Mouse (Mus musculus) myocyte (in vitro differentiated cells): ENCODE data around the gene Polr3k.

Source experiments
- CEBPB ChIP-seq: IDR thresholded peaks from 2 replicates; pipeline ENCODE4 v1.6.1; 2011; ENCODE audit warnings: mild to moderate bottlenecking, moderate library complexity; ENCODE audit not compliant: poor library complexity, insufficient read depth, severe bottlenecking
- E2F4 ChIP-seq: IDR thresholded peaks from one replicate; pipeline ENCODE4 v1.6.1; 2011; ENCODE audit warnings: mild to moderate bottlenecking, control low read depth, moderate library complexity; ENCODE audit not compliant: insufficient read depth
- MAX ChIP-seq: IDR thresholded peaks from one replicate; pipeline ENCODE4 v1.6.1; 2011; ENCODE audit warnings: low read depth, mild to moderate bottlenecking, control low read depth
- MYOG ChIP-seq, 3 experiments: IDR thresholded peaks; one replicate each; pipeline ENCODE4 v1.6.1; 2011; ENCODE audit warnings: control low read depth in 2 of 3, low read depth in 2 of 3, mild to moderate bottlenecking in 2 of 3; ENCODE audit not compliant: insufficient read length in 2 of 3, control insufficient read depth in 1 of 3, insufficient read depth in 1 of 3
- POLR2A ChIP-seq: IDR thresholded peaks from one replicate; pipeline ENCODE4 v1.6.1; 2011; ENCODE audit warnings: low read depth, mild to moderate bottlenecking, control low read depth, moderate library complexity; ENCODE audit not compliant: insufficient read length
- POLR2AphosphoS2 ChIP-seq: IDR thresholded peaks from one replicate; pipeline ENCODE4 v1.6.1; 2011; ENCODE audit warnings: low read depth, control low read depth; ENCODE audit not compliant: insufficient read length
- REST ChIP-seq: IDR thresholded peaks from one replicate; pipeline ENCODE4 v1.6.1; 2011; ENCODE audit warnings: mild to moderate bottlenecking, control low read depth, moderate library complexity; ENCODE audit not compliant: insufficient read depth, insufficient read length
- SRF ChIP-seq: IDR thresholded peaks from one replicate; pipeline ENCODE4 v1.6.1; 2011; ENCODE audit warnings: low read depth; ENCODE audit not compliant: control insufficient read depth, insufficient read length
- TCF12 ChIP-seq: IDR thresholded peaks from one replicate; pipeline ENCODE4 v1.6.1; 2011; ENCODE audit warnings: mild to moderate bottlenecking, control low read depth; ENCODE audit not compliant: poor library complexity, insufficient read depth, severe bottlenecking
- USF1 ChIP-seq: IDR thresholded peaks from one replicate; pipeline ENCODE4 v1.6.1; 2011; ENCODE audit warnings: low read depth, mild to moderate bottlenecking, control low read depth, moderate library complexity

DNA sequence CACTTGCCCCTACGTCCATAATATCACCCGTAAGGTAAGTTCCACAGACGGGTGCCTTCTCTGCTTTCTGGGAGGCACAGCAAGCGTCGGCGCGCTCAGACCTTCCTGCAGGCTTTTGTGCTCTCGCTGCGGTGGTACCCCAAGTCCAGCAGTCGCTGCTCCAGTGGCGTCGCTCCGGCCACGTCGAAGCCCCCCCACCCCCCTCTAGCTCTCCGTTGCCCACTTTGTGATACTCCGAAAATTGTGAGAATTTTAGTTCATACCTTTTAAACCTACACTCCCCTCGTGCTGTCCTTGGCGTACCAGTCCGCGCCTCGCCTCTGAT, 361 bp downstream of the Polr3k start:
- TF ChIP-seq POLR2A, result no peak
- TF ChIP-seq REST, result no peak
- no peak for TF ChIP-seq USF1
- no peak for TF ChIP-seq MAX
- no peak for TF ChIP-seq POLR2AphosphoS2
- no peak for TF ChIP-seq TCF12
- TF ChIP-seq SRF, result no peak
- no peak for TF ChIP-seq MYOG (IDR thresholded peaks at IDR 0.05; ENCODE audit: control insufficient read depth in 1 of 3, insufficient read depth in 1 of 3, insufficient read length in 2 of 3, low read depth in 2 of 3)
- no peak for TF ChIP-seq E2F4
- no peak for TF ChIP-seq CEBPB
